Mouse (Mus musculus): ENCODE data around the gene Cop1.

Cop1 gene

GRCm38 (mm10) chr1:159290859-159291258 lies 58.7 kb downstream of the Cop1 start:
- no peak for DNase-seq

GRCm38 (mm10) chr1:159301418-159302082 lies 69.4 kb downstream of the Cop1 start:
- DNase-seq, result no peak

GRCm38 (mm10) chr1:159313625-159314024 lies 81.5 kb downstream of the Cop1 start:
- no peak for DNase-seq

- DNase-seq, result no peak
Measured at GRCm38 (mm10) chr1:159322586-159322985, 90.5 kb downstream of the Cop1 start.

GRCm38 (mm10) chr1:159331008-159331407 lies 98.9 kb downstream of the Cop1 start:
- DNase-seq, result no peak

GRCm38 (mm10) chr1:159334157-159334556 lies 102.0 kb downstream of the Cop1 start:
- DNase-seq, result no peak

GRCm38 (mm10) chr1:159342355-159342754 lies 110.2 kb downstream of the Cop1 start:
- DNase-seq, result no peak

GRCm38 (mm10) chr1:159355027-159355570 lies 123.0 kb downstream of the Cop1 start:
- no peak for DNase-seq

GRCm38 (mm10) chr1:159358713-159359112 lies 126.6 kb downstream of the Cop1 start:
- no peak for DNase-seq

GRCm38 (mm10) chr1:159371881-159372390 lies 139.8 kb downstream of the Cop1 start:
- DNase-seq, result no peak

- DNase-seq, result no peak
Measured at GRCm38 (mm10) chr1:159382218-159382617, 150.1 kb downstream of the Cop1 start.

- DNase-seq, result no peak
Measured at GRCm38 (mm10) chr1:159382916-159383315, 150.8 kb downstream of the Cop1 start.

- DNase-seq, result no peak
Measured at GRCm38 (mm10) chr1:159386458-159386857, 154.3 kb downstream of the Cop1 start.

GRCm38 (mm10) chr1:159388565-159389024 lies 156.5 kb downstream of the Cop1 start:
- no peak for DNase-seq

- DNase-seq, result peak; percentile 87
Measured at GRCm38 (mm10) chr1:159390049-159390448, 157.9 kb downstream of the Cop1 start.

- DNase-seq, result no peak
Measured at GRCm38 (mm10) chr1:159392667-159393066, 160.5 kb downstream of the Cop1 start.

- DNase-seq, result peak; percentile 24
Measured at GRCm38 (mm10) chr1:159393070-159393699, 161.1 kb downstream of the Cop1 start.

GRCm38 (mm10) chr1:159393931-159394330 lies 161.8 kb downstream of the Cop1 start:
- DNase-seq, result no peak

GRCm38 (mm10) chr1:159396515-159396914 lies 164.4 kb downstream of the Cop1 start:
- peak; percentile 65 for DNase-seq

Data from thymus, postnatal 4 days (tissue).